Mouse (Mus musculus) lung, postnatal 0 days (tissue): ENCODE measurements around the gene Usp11.

ENCODE experiments used
- CTCF ChIP-seq: IDR thresholded peaks from 2 replicates; pipeline ENCODE4 v1.5.1; 2016; ENCODE audit warnings: antibody characterized with exemption, mild to moderate bottlenecking
- EP300 ChIP-seq: IDR thresholded peaks from 2 replicates; pipeline ENCODE4 v1.6.1; 2016; ENCODE audit warnings: antibody characterized with exemption, mild to moderate bottlenecking, control low read depth

- TF ChIP-seq CTCF (no peak), EP300 (no peak)
Observed at GRCm38 (mm10) chrX:20658891-20659406, 44.8 kb upstream of the Usp11 start.
